Mouse (Mus musculus) fibroblast of lung, adult 2 months (primary cell): Measurements from ENCODE around the gene Ebf3.

ENCODE experiments used
- DNase-seq: peaks from one replicate; pipeline ENCODE4 v3.0.0-alpha.2; 2011; ENCODE audit warnings: low read depth

Gene Ebf3

DNA sequence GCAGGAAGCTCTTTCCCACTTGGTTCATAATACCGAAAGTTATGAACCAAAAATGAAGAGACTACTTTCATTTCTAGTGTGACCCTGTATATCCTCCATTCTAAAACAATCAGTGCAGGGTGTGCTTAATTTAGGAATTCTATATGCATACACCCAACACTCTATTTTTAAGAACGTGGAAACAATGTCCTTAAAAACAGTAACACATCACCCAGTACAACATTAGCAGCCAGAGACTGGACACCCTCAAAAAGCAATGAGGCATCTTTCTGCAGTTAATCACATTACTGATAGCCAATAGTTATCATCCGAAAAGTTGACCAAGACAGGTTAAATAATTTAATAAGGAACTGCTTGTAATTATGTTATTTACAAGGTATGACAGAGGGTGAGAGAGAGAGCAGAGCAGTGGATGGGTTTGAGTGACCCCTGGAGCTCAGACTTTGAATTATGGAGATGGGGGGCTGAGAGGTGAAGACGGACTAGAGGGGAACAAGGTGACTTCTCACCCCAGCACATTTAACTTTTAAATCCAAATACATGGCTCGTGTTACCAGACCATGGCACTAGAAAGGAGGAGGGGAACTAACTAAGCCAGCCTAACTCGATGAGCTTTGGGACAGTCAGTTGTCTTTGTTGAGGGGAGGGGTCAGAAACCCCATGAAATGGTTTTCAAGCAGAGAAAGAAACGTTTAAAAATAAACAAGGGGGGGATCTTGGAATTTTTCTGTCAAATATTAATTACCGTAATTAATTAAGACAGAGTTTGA, 2.7 kb downstream of the Ebf3 start:
- DNase-seq, result no peak

DNA sequence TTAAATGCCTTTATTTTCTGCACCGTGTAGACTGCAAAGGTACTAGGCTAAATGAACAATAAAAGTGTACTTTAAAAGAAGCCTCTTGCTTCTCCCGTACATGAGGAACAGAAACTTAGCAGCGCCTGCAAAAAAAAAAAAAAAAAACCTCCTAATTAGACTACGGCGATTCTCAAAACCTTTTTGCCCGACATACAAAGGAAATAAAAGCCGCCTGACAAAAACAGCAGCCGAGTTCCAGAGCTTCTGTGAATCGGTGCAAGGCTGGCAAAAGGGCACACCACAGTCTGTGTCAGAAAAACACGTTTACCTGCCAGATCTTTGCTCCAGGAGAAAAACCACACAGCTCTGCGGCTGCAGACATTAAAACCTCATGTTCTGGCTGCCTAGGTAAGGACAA, 3.4 kb downstream of the Ebf3 start:
- DNase-seq, result no peak

GRCm38 (mm10) chr7:137310091-137310761, 4.0 kb downstream of the Ebf3 start:
- no peak for DNase-seq

DNA sequence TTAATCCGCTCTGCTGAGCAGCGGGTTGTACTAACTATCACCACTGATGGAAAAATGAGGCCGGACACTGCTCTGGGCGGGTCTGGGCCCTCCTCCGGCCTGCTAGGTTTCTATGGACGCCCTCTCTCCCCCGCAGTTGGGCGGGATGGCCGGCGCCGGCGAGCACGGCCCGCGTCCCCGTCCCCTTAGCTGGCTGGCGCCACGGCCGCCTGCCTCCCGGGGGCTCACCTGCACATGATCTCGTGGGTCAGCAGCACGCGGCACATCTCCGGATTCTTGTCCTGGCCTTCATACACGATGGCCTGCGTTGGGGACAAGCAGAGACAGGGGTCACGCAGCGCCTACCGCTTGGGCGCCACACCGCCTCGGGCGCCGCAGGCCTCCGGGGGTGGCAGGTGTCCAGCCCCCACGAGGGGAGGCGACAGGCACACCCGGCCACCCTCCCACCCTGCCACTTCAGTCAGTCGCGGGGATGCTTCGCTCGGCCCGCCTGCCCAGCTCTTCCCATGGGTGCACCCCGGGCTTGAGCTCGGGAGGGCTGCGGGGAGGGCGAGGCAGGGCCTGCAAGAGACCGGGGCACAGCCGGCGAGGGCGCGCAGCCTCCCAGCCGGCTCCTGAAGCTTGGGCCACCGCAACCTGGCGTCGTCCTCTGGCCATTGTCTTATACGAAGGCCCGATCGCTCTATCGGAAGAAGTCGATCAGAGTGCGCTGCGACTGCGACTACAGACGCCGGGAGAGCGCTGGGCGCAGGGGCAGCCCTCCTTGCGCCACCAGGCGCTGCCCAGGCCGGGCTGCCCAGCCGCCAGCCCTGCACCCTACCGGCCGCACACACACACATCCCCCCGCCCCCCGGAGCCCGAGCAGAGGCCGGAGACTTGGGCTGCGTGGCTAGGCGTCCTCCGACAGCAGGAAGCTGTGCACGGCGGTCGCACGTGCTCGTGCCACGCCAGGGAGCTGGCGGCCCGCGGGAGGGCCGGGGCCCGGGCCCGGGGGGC, 4.9 kb downstream of the Ebf3 start:
- DNase-seq, result no peak

- no peak for DNase-seq
Measured at GRCm38 (mm10) chr7:137308061-137309060, 5.9 kb downstream of the Ebf3 start.

DNA sequence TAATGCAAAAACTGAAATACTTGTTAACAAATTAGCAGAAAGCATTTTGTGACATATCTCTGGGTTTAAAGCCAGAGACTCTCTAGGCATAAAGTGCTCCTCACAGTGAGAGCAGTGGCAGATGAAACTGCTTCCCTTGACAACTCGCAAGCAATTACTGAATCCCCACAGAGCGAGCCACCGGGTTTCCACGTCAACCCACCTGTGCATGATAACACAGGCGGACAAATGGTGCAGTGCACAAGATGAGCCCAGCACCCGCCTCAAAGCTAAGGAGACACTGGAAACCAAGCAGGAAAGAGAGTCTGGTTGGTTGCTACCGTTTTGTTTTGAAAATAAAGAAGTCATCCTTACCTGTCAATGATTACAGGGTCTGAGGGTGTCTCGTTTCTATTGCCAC, 7.1 kb downstream of the Ebf3 start:
- DNase-seq, result no peak

- no peak for DNase-seq
Measured at GRCm38 (mm10) chr7:137306127-137306526, 8.1 kb downstream of the Ebf3 start.

DNA sequence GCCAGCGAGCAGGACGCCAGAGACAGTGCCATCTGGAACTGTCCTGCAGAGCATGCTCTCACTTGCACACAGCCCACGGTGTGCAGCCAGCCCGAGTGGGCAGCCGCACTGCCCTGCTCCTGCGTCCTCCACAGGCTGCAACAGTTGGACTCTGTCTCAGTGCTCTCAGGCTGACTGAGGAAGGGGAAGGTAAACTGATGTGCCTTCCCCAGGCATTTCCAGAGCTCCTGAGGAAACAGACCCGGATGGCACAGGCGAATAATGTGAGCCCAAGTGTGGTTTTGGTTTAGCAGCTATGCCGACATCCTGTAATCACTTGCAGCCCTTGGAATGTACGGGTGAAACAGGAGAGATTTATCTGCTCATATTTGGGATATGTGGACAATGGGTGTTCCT, 10.5 kb downstream of the Ebf3 start:
- no peak for DNase-seq

- no peak for DNase-seq
Measured at GRCm38 (mm10) chr7:137302961-137303775, 11.1 kb downstream of the Ebf3 start.

GRCm38 (mm10) chr7:137302161-137302560, 12.1 kb downstream of the Ebf3 start:
- DNase-seq, result no peak

GRCm38 (mm10) chr7:137301329-137301751, 12.9 kb downstream of the Ebf3 start:
- no peak for DNase-seq

GRCm38 (mm10) chr7:137300826-137301225, 13.4 kb downstream of the Ebf3 start:
- no peak for DNase-seq

GRCm38 (mm10) chr7:137300169-137300568, 14.1 kb downstream of the Ebf3 start:
- no peak for DNase-seq

- no peak for DNase-seq
Measured at GRCm38 (mm10) chr7:137297594-137298381, 16.5 kb downstream of the Ebf3 start.

DNA sequence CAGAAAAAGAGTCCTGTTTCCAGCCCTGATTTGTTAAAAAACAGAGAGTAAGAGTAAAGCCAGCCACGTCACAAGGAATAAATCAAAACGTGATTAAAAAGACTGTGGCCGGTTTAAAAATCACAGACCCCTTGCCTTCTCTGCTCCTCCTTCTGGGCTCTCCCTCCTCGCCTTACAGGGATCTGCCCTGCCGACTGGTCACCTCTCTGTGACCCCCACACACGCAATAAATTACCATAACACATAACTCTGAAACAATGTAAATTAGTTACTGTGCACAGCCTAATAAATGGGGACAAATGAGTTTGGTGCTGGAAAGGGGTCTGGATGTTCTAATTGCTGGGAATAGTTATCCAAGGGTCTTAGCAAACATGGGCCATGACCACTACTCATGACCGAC, 17.1 kb downstream of the Ebf3 start:
- no peak for DNase-seq

- no peak for DNase-seq
Measured at GRCm38 (mm10) chr7:137295612-137296011, 18.6 kb downstream of the Ebf3 start.

DNA sequence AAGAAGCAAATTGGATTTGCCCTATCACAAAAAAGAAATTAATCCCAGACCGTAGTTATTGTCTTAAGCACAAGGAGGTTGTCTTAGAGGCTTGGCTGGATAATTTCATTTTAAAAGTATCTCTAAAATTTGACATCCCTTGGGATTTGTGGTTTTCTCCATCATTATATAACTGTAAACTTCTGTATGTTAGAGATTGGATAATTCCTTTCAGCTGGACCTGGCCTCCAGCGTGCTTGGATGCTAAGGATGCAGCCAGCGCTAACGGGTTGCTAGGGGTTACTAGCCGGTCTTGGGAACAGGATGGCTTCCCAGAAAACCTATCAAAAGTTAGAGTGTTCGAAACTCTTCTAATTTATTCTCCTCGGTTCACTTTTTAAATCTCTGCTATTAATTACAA, 19.8 kb downstream of the Ebf3 start:
- DNase-seq, result no peak

DNA sequence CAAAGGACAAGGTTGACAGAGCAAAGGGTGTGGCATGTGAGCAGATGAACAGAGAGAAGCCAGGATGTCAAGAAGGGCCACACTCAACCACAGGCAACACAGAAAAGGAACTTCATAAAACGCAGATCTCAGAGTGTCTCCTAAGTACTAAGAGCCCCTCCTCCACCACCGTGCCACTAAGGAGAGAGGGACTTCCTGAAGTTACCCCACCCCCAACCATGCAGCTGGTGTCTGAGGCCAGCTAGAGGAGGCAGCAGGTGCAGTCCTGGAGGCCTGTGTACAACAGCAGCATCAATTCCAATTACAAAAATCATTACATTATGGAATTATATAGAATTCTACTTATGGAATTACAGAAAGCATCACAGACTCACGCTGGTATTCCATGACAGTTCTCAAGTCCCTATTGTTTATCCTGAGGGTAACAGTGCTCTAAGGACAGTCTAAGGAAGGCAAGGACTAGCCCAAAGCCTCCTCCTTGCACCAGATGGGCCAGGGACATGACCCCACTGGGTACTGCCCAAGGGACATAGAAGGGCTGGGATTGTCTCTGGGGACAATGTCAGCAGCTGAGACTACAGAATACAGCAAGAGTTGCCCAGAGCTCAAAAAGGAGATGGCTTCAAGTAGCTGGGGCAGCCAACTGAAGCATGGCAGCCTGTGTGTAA, 24.8 kb downstream of the Ebf3 start:
- DNase-seq, result no peak

GRCm38 (mm10) chr7:137278171-137278570, 36.1 kb downstream of the Ebf3 start:
- DNase-seq, result no peak
